Mouse (Mus musculus) midbrain, embryonic 14.5 days (tissue): Measurements from ENCODE around the gene Itgam. TPM values are rescaled to one million over a fixed set of nuclear protein-coding genes. Genes with fewer than 3 reads are reported as not detected.
"Not testable (repeated sequence)": the region's sequence is repeated elsewhere in the genome, so short reads cannot be mapped to it uniquely, and the experiment has no call there.

Source experiments
- ATAC-seq: fragments of 200-750 bp; cut with Nextera tagmentation; 2 replicates; pipeline ENCODE4 v1.8.0; 2017; ENCODE audit warnings: moderate number of reproducible peaks, moderate library complexity; ENCODE audit not compliant: low FRiP score, low TSS enrichment
- DNase-seq: peaks from one replicate; pipeline ENCODE4 v3.0.0-alpha.2; 2015
- H3K27ac ChIP-seq: fragments of 300-500 bp; sonication (generic); replicated peaks from 2 replicates; pipeline ENCODE4 v1.5.1; 2014; ENCODE audit warnings: mild to moderate bottlenecking, low read depth, low read length, moderate library complexity
- H3K27me3 ChIP-seq: fragments of 300-500 bp; sonication (generic); 2 replicates; pipeline ENCODE4 v1.6.1; 2014; ENCODE audit warnings: low read length, control low read depth, mixed read lengths; ENCODE audit not compliant: control insufficient read depth, insufficient read depth
- H3K36me3 ChIP-seq: fragments of 300-500 bp; sonication (generic); 2 replicates; pipeline ENCODE4 v1.6.1; 2014; ENCODE audit warnings: low read length, control low read depth; ENCODE audit not compliant: control insufficient read depth, insufficient read depth
- H3K4me1 ChIP-seq: fragments of 300-500 bp; sonication (generic); 2 replicates; pipeline ENCODE4 v1.6.1; 2014; ENCODE audit warnings: mild to moderate bottlenecking, antibody characterized with exemption, low read length, control low read depth; ENCODE audit not compliant: control insufficient read depth, insufficient read depth
- H3K4me2 ChIP-seq: fragments of 300-500 bp; sonication (generic); 2 replicates; pipeline ENCODE4 v1.6.1; 2014; ENCODE audit warnings: mild to moderate bottlenecking, low read length, moderate library complexity
- H3K4me3 ChIP-seq: fragments of 300-500 bp; sonication (generic); replicated peaks from 2 replicates; pipeline ENCODE4 v1.5.1; 2014; ENCODE audit warnings: low read depth, low read length
- H3K9ac ChIP-seq: fragments of 300-500 bp; sonication (generic); replicated peaks from 2 replicates; pipeline ENCODE4 v1.6.1; 2014; ENCODE audit warnings: mild to moderate bottlenecking, low read length, moderate library complexity
- H3K9me3 ChIP-seq: fragments of 300-500 bp; sonication (generic); 2 replicates; pipeline ENCODE4 v1.6.1; 2016; ENCODE audit warnings: low read length, control low read depth, mixed read lengths; ENCODE audit not compliant: control insufficient read depth
- WGBS: fragments of 180-500 bp; shearing (Covaris S2); extraction: QIAGEN DNeasy Blood & Tissue Kit; methylation state at CpG from one replicate; pipeline ENCODE4 v1.1.7; 2014; 5-methylcytosine and 5-hydroxymethylcytosine counted together
- polyA plus RNA-seq: library from polyadenylated mRNA; unstranded; fragments of >200 nt; fragmentation: Nextera tagmentation; extraction: Ambion mirVana; gene quantifications from 2 replicates; pipeline ENCODE4 v1.2.1, GENCODE M21; 2014

The Itgam gene
- polyA plus RNA-seq, 1 experiment from 2014 or later = 0.68 TPM

GRCm38 (mm10) chr7:128158688-128159354 is 96.4 kb downstream of the Itgam start:
- H3K9ac ChIP-seq, DNase-seq, H3K4me3 ChIP-seq, ATAC-seq, H3K4me2 ChIP-seq, H3K4me1 ChIP-seq, H3K27ac ChIP-seq, H3K27me3 ChIP-seq, H3K36me3 ChIP-seq, H3K9me3 ChIP-seq: not testable (repeated sequence)
- 83% methylated on average over 8 of the region's 8 CpGs for WGBS

- WGBS = 93% methylated on average over 4 of the region's 4 CpGs
These were observed 101.6 kb downstream of the Itgam start for GRCm38 (mm10) chr7:128164001-128164400.

GRCm38 (mm10) chr7:128166391-128166790 is 104.0 kb downstream of the Itgam start:
- WGBS = 89% methylated on average over 7 of the region's 7 CpGs
- no peak for DNase-seq
- Histone ChIP-seq H3K27ac (no peak overlapping the region), H3K4me1 (no peaks in the 10 kb centered on the region), H3K4me3 (no peak overlapping the region), H3K36me3 (no peaks in the 10 kb centered on the region), H3K4me2 (no peak overlapping the region), H3K9ac (no peak overlapping the region), H3K9me3 (no peaks in the 10 kb centered on the region), H3K27me3 (no peaks in the 10 kb centered on the region)
- ATAC-seq = no peak

More at GRCm38 (mm10) chr7:128164001-128164400, 101.6 kb downstream of the Itgam start:
- ATAC-seq (no peak), DNase-seq (no peak)
- H3K4me3 ChIP-seq = no peak overlapping the region
- no peaks in the 10 kb centered on the region for H3K9me3 ChIP-seq
- H3K36me3 ChIP-seq = no peaks in the 10 kb centered on the region
- no peak overlapping the region for H3K27ac ChIP-seq
- H3K27me3 ChIP-seq = no peaks in the 10 kb centered on the region
- H3K4me2 ChIP-seq = no peak overlapping the region
- no peak overlapping the region for H3K9ac ChIP-seq
- no peaks in the 10 kb centered on the region for H3K4me1 ChIP-seq

Other genes with a start within 250 kb of the Itgam start
- 8.7 and 11.8 TPM in 2 replicates for gene Stx4a, start 238.3 kb upstream of the Itgam start, polyA plus RNA-seq
- gene Stx1b, start 238.1 kb upstream of the Itgam start, polyA plus RNA-seq = 30.8 and 46.9 TPM in 2 replicates
- gene Zfp646, start 186.4 kb upstream of the Itgam start, polyA plus RNA-seq = 13.2 and 15.5 TPM in 2 replicates
- 32.0 and 42.3 TPM in 2 replicates for gene Zfp668, start 185.8 kb upstream of the Itgam start, polyA plus RNA-seq
- 0.80 and 1.1 TPM in 2 replicates for gene Prss53, start 171.7 kb upstream of the Itgam start, polyA plus RNA-seq
- gene Gm21974, start 167.2 kb upstream of the Itgam start, polyA plus RNA-seq = not detected in 2 replicates
- gene Vkorc1, start 167.0 kb upstream of the Itgam start, polyA plus RNA-seq = 53.2 and 64.0 TPM in 2 replicates
- gene Bckdk, start 158.6 kb upstream of the Itgam start, polyA plus RNA-seq = 66.1 and 77.3 TPM in 2 replicates
- 44.1 and 51.2 TPM in 2 replicates for gene Kat8, start 150.1 kb upstream of the Itgam start, polyA plus RNA-seq
- 0.28 TPM in 1 of 2 replicates, not detected in the other for gene Prss8, start 132.5 kb upstream of the Itgam start, polyA plus RNA-seq
- 10.4 and 12.0 TPM in 2 replicates for gene Prss36, start 115.9 kb upstream of the Itgam start, polyA plus RNA-seq
- gene Fus, start 95.2 kb upstream of the Itgam start, polyA plus RNA-seq = 47.9 and 66.9 TPM in 2 replicates
- gene Pycard, start 68.8 kb upstream of the Itgam start, polyA plus RNA-seq = 4.4 and 7.5 TPM in 2 replicates
- not detected in 2 replicates for gene Trim72, start 58.7 kb upstream of the Itgam start, polyA plus RNA-seq
- not detected in 2 replicates for gene Gm49368, start within 50 bp of the Itgam start, polyA plus RNA-seq
- gene Itgax, start 66.9 kb downstream of the Itgam start, polyA plus RNA-seq = 0.32 TPM in 1 of 2 replicates, not detected in the other
- not detected in 2 replicates for gene Itgad, start 91.7 kb downstream of the Itgam start, polyA plus RNA-seq
- not detected in 2 replicates for gene Cox6a2, start 143.7 kb downstream of the Itgam start, polyA plus RNA-seq
- 8.3 and 10.2 TPM in 2 replicates for gene Armc5, start 174.7 kb downstream of the Itgam start, polyA plus RNA-seq
- 9.1 and 11.5 TPM in 2 replicates for gene 9130023H24Rik, start 175.4 kb downstream of the Itgam start, polyA plus RNA-seq
- gene Tgfb1i1, start 184.2 kb downstream of the Itgam start, polyA plus RNA-seq = 10.8 and 20.2 TPM in 2 replicates
- 0.31 TPM in 1 of 2 replicates, not detected in the other for gene Slc5a2, start 203.0 kb downstream of the Itgam start, polyA plus RNA-seq
- gene BC017158, start 235.5 kb downstream of the Itgam start, polyA plus RNA-seq = 20.1 and 20.2 TPM in 2 replicates